Mouse (Mus musculus): ENCODE measurements around the gene Oxct2b.
"Not testable (repeated sequence)": the region's sequence is repeated elsewhere in the genome, so short reads cannot be mapped to it uniquely, and the experiment has no call there.

DNA sequence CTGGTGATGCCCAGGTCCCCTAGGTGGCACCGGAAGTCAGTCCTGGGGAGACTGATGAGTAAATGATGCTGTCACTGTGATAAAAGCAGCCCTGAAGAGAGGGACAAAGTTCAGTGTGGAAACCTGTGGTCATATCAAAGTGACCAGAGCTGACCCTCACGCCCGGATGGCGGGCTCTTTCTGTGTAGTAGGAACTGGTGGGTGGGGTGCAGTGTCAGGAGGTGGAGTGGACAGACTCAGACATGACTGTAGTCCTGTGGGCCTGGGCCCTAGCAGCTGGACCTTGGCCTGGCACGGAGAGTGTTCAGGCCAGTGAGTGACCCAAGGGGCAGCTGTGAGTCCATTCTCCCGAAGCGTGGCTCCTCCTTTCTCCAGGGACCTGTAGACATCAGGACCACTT, 10.1 kb upstream of the Oxct2b start:
- not testable (repeated sequence) for TF ChIP-seq EP300, CTCF (IDR thresholded peaks at IDR 0.05; ENCODE audit: low read depth)
